Mouse (Mus musculus): Measurements from ENCODE around the gene Olfr222. TPM values are rescaled to one million over a fixed set of nuclear protein-coding genes. Genes with fewer than 3 reads are reported as not detected.

Olfr222 gene
- polyA plus RNA-seq, 1 experiment = 0.15 TPM

- Histone ChIP-seq H3K36me3 (ENCODE audit: control insufficient read depth, insufficient read depth, low read length) (no peaks in the 10 kb centered on the region), H3K27me3 (ENCODE audit: control insufficient read depth, insufficient read depth, low read length) (no peaks in the 10 kb centered on the region), H3K4me3 (ENCODE audit: control insufficient read depth, low read depth, low read length) (no peak within 1 kb of the TSS), H3K27ac (ENCODE audit: control insufficient read depth, insufficient read depth, low read depth, low read length) (no peak within 1 kb of the TSS), H3K4me1 (ENCODE audit: control insufficient read depth, insufficient read depth, low read length) (peaks cover 10% of the 10 kb centered on the region)
- TF ChIP-seq POLR2A (IDR thresholded peaks at IDR 0.05; ENCODE audit: control insufficient read depth, low read depth, low read length) (no peak), CTCF (IDR thresholded peaks at IDR 0.05; ENCODE audit: control insufficient read depth, insufficient read depth, insufficient replicate concordance, low read depth, low read length) (no peak)
Measured at GRCm38 (mm10) chr11:59541324-59541723, 34.7 kb downstream of the Olfr222 start, which contains the start of gene Nlrp3. Gene Nlrp3, plus strand, starts transcription at chr11:59541568.

DNA sequence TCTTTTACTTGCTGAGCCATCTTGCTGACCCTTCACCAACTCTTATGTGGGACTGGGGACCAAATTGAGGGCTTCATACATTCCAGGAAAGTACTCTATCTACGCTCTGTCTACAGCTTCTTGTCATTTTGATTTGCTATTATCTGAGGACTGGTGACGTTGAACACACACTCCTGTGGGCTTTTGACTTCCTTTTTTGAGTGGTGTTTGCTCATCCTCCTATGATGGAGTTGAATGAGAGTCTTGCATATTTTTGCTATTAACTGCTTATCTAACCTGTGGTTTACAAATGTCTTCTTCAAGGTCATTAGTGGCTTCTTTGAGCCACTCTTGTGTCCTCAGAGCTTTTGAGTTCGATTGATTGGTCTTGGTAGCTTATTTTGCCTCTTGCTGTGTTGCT lies 35.9 kb downstream of the Olfr222 start:
- no peak overlapping the region for H3K4me3 ChIP-seq (ENCODE audit: control insufficient read depth, low read depth, low read length)
- no peaks in the 10 kb centered on the region for H3K27me3 ChIP-seq (ENCODE audit: control insufficient read depth, insufficient read depth, low read length)

DNA sequence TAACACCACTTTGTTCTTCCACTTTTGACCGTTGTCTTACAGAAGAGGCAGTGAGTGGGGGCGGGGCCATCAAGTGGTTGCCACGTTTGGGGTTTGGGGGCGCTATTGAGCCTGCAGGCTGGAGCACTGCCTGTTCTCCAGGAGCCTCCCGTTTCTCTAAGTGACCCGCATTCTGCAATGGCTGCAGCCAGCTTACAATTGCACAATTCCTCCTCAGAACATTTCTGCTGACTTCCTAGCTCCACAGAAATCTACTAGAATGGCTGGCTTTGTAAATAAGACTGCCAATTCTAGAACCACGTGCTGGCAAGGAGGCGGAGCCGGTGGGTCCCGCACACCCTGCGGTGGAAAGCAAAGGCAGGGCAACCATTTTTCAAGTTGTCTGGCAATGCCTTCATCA lies 37.6 kb downstream of the Olfr222 start:
- Histone ChIP-seq H3K27me3 (ENCODE audit: control insufficient read depth, insufficient read depth, low read length) (no peaks in the 10 kb centered on the region), H3K36me3 (ENCODE audit: control insufficient read depth, insufficient read depth, low read length) (no peaks in the 10 kb centered on the region), H3K27ac (ENCODE audit: control insufficient read depth, insufficient read depth, low read depth, low read length) (no peak overlapping the region), H3K4me1 (ENCODE audit: control insufficient read depth, insufficient read depth, low read length) (peaks cover 10% of the 10 kb centered on the region), H3K4me3 (ENCODE audit: control insufficient read depth, low read depth, low read length) (no peak overlapping the region)
- no peak for TF ChIP-seq POLR2A (IDR thresholded peaks at IDR 0.05; ENCODE audit: control insufficient read depth, low read depth, low read length)
- TF ChIP-seq CTCF (IDR thresholded peaks at IDR 0.05; ENCODE audit: control insufficient read depth, insufficient read depth, insufficient replicate concordance, low read depth, low read length) = peak; percentile 23; the same call in 1 of the 2 replicates

More for the DNA sequence above, 35.9 kb downstream of the Olfr222 start:
- Histone ChIP-seq H3K27ac (ENCODE audit: control insufficient read depth, insufficient read depth, low read depth, low read length) (no peak overlapping the region), H3K4me1 (ENCODE audit: control insufficient read depth, insufficient read depth, low read length) (peaks cover 10% of the 10 kb centered on the region), H3K36me3 (ENCODE audit: control insufficient read depth, insufficient read depth, low read length) (no peaks in the 10 kb centered on the region)
- TF ChIP-seq CTCF (IDR thresholded peaks at IDR 0.05; ENCODE audit: control insufficient read depth, insufficient read depth, insufficient replicate concordance, low read depth, low read length) (no peak), POLR2A (IDR thresholded peaks at IDR 0.05; ENCODE audit: control insufficient read depth, low read depth, low read length) (no peak)

DNA sequence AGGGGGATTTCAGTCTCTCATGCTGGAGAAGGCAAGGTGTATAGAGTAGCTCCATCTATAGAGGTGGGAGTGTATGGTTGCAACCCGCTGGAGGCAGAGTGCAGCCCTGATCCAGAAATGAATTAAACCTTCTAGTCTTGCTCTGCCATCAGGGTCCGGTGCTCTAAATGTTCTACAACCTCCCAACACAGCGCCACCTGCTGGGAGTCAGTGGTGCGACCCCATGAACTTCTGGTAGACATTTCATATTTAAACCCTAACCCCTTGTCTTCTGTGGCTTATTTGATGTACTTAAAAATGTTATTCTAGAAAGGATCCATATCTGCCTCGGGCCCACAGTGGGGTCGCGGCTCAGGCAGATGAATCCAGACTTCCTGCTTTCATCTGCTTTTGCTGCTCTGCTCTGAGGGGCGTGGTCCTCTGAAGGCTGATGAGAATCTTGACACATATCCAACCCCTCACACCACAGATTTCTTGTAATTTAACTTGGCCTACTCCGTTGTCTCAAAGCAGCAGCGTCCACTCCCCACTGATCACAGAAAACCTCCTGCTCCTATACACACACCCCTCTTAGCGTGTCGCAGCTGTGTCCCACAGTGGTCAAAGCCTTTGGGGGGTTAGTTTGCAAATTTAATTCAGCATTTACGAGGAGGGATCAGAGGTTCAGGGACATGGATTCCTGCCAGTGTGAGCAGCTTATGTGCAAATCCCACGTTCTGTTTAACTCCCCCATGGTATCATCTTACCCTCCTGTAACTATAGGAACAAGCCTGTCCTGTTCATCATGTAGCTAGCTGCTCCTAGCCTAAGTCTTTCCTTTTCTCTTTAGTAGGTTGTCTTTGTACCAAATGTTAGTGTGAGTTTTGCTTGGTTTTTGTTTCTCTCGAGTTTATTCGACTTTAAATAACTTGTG lies 38.6 kb downstream of the Olfr222 start:
- no peaks in the 10 kb centered on the region for H3K36me3 ChIP-seq (ENCODE audit: control insufficient read depth, insufficient read depth, low read length)
- no peaks in the 10 kb centered on the region for H3K27me3 ChIP-seq (ENCODE audit: control insufficient read depth, insufficient read depth, low read length)
- TF ChIP-seq CTCF (IDR thresholded peaks at IDR 0.05; ENCODE audit: control insufficient read depth, insufficient read depth, insufficient replicate concordance, low read depth, low read length) (peak; percentile 92; the same call in 1 of the 2 replicates), POLR2A (IDR thresholded peaks at IDR 0.05; ENCODE audit: control insufficient read depth, low read depth, low read length) (no peak)
- H3K4me3 ChIP-seq (ENCODE audit: control insufficient read depth, low read depth, low read length) = no peak overlapping the region
- peaks cover 10% of the 10 kb centered on the region for H3K4me1 ChIP-seq (ENCODE audit: control insufficient read depth, insufficient read depth, low read length)
- no peak overlapping the region for H3K27ac ChIP-seq (ENCODE audit: control insufficient read depth, insufficient read depth, low read depth, low read length)

DNA sequence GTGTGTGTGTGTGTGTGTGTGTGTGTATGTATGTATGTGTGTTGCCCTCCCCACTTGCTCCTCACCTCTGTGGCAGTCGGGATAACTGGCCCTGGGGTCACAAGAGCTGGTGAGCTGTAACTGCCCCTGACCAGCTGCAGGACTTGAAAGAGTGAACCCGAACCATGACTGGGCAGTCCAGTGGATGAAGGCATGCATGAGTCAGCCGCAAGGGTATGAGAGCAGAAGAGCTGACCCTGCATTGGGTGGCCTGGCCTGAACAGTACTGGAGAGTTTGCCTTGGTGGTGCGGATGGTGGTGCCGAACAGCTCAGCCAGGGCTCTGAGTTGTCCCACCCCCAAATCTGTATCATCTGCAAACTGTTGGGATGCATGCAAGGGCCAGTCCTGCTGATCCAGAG lies 44.5 kb downstream of the Olfr222 start:
- Histone ChIP-seq H3K4me3 (ENCODE audit: control insufficient read depth, low read depth, low read length) (no peak overlapping the region), H3K4me1 (ENCODE audit: control insufficient read depth, insufficient read depth, low read length) (no peaks in the 10 kb centered on the region)
- TF ChIP-seq CTCF (IDR thresholded peaks at IDR 0.05; ENCODE audit: control insufficient read depth, insufficient read depth, insufficient replicate concordance, low read depth, low read length) (no peak), POLR2A (IDR thresholded peaks at IDR 0.05; ENCODE audit: control insufficient read depth, low read depth, low read length) (no peak)

DNA sequence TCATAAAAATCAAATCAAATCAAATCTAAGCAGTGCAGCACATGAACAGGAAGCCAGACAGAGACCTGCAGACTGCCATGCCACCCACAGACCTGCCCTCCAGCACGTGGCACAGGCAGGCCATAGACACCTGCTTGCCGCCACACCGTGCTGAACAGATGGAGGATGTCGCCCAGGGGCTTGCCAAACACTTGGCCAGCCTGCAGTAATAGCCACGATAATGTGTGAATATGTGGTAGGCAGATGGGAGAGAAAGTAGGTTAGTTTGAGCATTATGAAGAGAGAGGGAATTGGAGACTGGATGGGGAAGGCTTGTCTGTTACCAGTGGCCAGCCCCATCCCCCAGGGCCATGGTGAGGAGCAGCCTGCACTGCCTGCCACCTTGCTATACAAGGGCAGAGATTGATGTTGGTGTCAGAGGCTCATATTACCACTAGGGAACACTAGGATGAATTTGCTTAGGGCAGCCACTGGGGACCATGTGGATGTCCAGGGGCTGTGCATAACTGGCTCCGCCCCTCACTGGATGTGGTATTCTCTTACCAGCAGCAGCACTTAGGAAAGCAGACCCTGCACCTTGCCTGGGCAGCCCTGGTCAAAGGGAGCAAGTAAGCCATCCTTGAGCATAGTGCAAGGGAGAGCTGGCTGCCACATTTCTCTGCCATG lies 45.0 kb downstream of the Olfr222 start:
- H3K4me1 ChIP-seq (ENCODE audit: control insufficient read depth, insufficient read depth, low read length) = no peaks in the 10 kb centered on the region
- H3K27me3 ChIP-seq (ENCODE audit: control insufficient read depth, insufficient read depth, low read length) = no peaks in the 10 kb centered on the region
- H3K36me3 ChIP-seq (ENCODE audit: control insufficient read depth, insufficient read depth, low read length) = no peaks in the 10 kb centered on the region
- TF ChIP-seq POLR2A (IDR thresholded peaks at IDR 0.05; ENCODE audit: control insufficient read depth, low read depth, low read length) = no peak
- no peak for TF ChIP-seq CTCF (IDR thresholded peaks at IDR 0.05; ENCODE audit: control insufficient read depth, insufficient read depth, insufficient replicate concordance, low read depth, low read length)
- no peak overlapping the region for H3K27ac ChIP-seq (ENCODE audit: control insufficient read depth, insufficient read depth, low read depth, low read length)
- no peak overlapping the region for H3K4me3 ChIP-seq (ENCODE audit: control insufficient read depth, low read depth, low read length)

More for the DNA sequence above, 44.5 kb downstream of the Olfr222 start:
- Histone ChIP-seq H3K36me3 (ENCODE audit: control insufficient read depth, insufficient read depth, low read length) (no peaks in the 10 kb centered on the region), H3K27me3 (ENCODE audit: control insufficient read depth, insufficient read depth, low read length) (no peaks in the 10 kb centered on the region), H3K27ac (ENCODE audit: control insufficient read depth, insufficient read depth, low read depth, low read length) (no peak overlapping the region)

DNA sequence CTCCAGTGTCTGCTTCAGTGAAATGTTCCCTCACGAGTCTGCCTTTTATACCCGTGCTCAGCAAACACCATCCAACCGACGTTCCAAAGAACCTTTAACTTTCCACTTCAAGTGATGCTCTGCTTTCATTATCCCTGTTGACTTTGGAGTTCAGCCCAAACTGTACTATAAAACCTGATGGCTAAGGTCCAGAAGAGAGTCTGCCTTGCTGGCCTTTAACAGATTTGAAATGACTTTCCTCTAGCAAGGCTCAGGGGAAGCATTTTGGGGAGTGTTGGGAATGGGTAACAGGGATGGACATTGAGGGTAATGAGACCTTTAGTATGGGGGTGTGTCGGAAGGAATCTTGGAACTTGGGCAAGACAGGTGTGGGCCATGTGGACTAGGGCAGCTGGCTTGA lies 45.8 kb downstream of the Olfr222 start:
- Histone ChIP-seq H3K36me3 (ENCODE audit: control insufficient read depth, insufficient read depth, low read length) (no peaks in the 10 kb centered on the region), H3K4me1 (ENCODE audit: control insufficient read depth, insufficient read depth, low read length) (no peaks in the 10 kb centered on the region), H3K27ac (ENCODE audit: control insufficient read depth, insufficient read depth, low read depth, low read length) (no peak overlapping the region), H3K27me3 (ENCODE audit: control insufficient read depth, insufficient read depth, low read length) (no peaks in the 10 kb centered on the region), H3K4me3 (ENCODE audit: control insufficient read depth, low read depth, low read length) (no peak overlapping the region)
- TF ChIP-seq CTCF (IDR thresholded peaks at IDR 0.05; ENCODE audit: control insufficient read depth, insufficient read depth, insufficient replicate concordance, low read depth, low read length) (no peak), POLR2A (IDR thresholded peaks at IDR 0.05; ENCODE audit: control insufficient read depth, low read depth, low read length) (no peak)
